Mouse (Mus musculus): ENCODE results near the gene Tfb1m. TPM values are rescaled to one million over a fixed set of nuclear protein-coding genes. Genes with fewer than 3 reads are reported as not detected.

Gene Tfb1m
- polyA plus RNA-seq, 1 experiment = 14.5 TPM

DNA sequence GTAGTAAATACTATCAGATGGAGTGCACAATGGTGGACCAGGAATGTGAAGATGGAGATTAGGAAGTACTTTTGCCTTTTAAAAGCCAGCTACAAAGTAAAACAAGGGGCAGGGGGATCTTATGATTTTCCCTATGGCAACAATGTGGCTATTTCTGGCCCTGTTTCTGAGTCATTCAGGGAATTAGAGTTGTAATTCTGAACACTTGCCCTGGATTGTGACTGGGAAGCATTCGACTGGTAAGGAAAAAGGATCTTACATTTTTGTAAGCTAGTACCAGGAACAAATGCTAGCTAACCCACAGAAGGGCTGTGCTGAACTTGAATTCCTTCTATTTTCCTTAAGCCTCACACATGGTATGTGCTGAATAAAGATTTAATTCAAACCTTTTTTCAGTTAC lies 25.9 kb downstream of the Tfb1m start:
- Histone ChIP-seq H3K4me3 (ENCODE audit: insufficient read depth, low read depth, low read length) (no peak overlapping the region), H3K4me1 (ENCODE audit: control insufficient read depth, insufficient read depth, insufficient read length, low read length) (no peaks in the 10 kb centered on the region), H3K27ac (replicated peaks; ENCODE audit: low read depth, low read length) (no peak overlapping the region)

GRCm38 (mm10) chr17:3530549-3530948 lies 27.0 kb downstream of the Tfb1m start:
- Histone ChIP-seq H3K4me3 (ENCODE audit: insufficient read depth, low read depth, low read length) (no peak overlapping the region), H3K27ac (replicated peaks; ENCODE audit: low read depth, low read length) (no peak overlapping the region), H3K4me1 (ENCODE audit: control insufficient read depth, insufficient read depth, insufficient read length, low read length) (no peaks in the 10 kb centered on the region)

DNA sequence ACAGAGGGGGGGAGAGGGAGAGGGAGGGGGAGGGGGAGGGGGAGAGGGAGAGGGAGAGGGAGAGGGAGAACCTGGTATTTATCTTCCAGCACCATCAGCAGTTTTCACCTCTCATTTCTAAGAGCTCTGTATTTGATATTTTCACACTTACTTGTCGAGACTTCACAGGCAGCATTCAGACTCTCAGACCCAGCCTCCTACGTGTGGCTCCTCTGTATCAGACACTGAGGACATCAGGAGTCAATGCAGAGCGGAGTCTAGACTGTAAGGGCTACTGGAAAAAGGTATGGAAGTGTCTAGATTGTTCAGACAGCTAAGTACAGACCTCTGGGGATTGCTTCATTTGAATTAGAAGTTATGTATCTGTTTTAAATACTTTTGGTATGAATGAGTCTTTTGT lies 28.1 kb downstream of the Tfb1m start:
- H3K4me3 ChIP-seq (ENCODE audit: insufficient read depth, low read depth, low read length) = no peak overlapping the region
- H3K27ac ChIP-seq (replicated peaks; ENCODE audit: low read depth, low read length) = no peak overlapping the region
- no peaks in the 10 kb centered on the region for H3K4me1 ChIP-seq (ENCODE audit: control insufficient read depth, insufficient read depth, insufficient read length, low read length)

GRCm38 (mm10) chr17:3527841-3528471 lies 29.6 kb downstream of the Tfb1m start:
- no peaks in the 10 kb centered on the region for H3K4me1 ChIP-seq (ENCODE audit: control insufficient read depth, insufficient read depth, insufficient read length, low read length)
- no peak overlapping the region for H3K4me3 ChIP-seq (ENCODE audit: insufficient read depth, low read depth, low read length)
- no peak overlapping the region for H3K27ac ChIP-seq (replicated peaks; ENCODE audit: low read depth, low read length)

GRCm38 (mm10) chr17:3520344-3520743 lies 37.2 kb downstream of the Tfb1m start:
- no peak overlapping the region for H3K27ac ChIP-seq (replicated peaks; ENCODE audit: low read depth, low read length)
- H3K4me1 ChIP-seq (ENCODE audit: control insufficient read depth, insufficient read depth, insufficient read length, low read length) = no peaks in the 10 kb centered on the region
- no peak overlapping the region for H3K4me3 ChIP-seq (ENCODE audit: insufficient read depth, low read depth, low read length)

DNA sequence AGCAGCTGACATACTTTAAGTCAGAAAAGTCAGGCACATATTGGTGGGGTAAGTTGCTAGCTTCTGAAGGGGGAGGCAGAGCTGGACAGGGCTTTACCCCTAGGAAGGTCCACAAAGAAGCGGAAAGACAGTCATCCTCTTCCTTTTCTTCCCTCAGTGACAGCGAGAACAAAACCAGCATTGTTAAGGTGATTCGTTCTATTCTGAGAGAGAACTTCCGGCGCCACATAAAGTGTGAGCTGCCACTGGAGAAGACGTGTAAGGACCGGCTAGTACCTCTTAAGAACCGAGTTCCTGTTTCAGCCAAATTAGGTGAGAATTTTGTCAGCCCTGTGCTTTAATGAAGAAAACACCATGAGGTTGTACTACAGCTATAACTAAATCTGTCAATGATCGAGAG lies 41.2 kb downstream of the Tfb1m start:
- H3K4me1 ChIP-seq (ENCODE audit: control insufficient read depth, insufficient read depth, insufficient read length, low read length) = no peaks in the 10 kb centered on the region
- H3K27ac ChIP-seq (replicated peaks; ENCODE audit: low read depth, low read length) = no peak overlapping the region
- H3K4me3 ChIP-seq (ENCODE audit: insufficient read depth, low read depth, low read length) = no peak overlapping the region

DNA sequence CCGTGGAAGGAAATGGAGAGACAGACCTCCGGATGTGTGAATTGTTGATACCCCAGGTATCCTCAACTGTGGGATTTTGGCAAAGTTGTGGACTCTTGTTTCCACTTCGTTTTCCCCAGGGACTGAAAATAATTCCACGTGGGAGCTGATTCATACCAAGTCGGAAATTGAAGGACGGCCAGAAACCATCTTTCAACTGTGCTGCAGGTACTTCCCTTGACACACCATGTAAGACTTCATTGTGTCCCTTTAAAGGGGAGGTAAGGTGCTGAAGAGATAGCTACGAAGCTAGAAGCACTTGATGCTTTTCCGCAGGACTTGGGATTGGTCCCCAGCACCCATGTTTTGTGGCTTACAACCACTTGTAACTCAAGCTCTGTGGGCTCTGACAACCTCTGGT lies 41.7 kb downstream of the Tfb1m start:
- no peak overlapping the region for H3K27ac ChIP-seq (replicated peaks; ENCODE audit: low read depth, low read length)
- no peak overlapping the region for H3K4me3 ChIP-seq (ENCODE audit: insufficient read depth, low read depth, low read length)
- no peaks in the 10 kb centered on the region for H3K4me1 ChIP-seq (ENCODE audit: control insufficient read depth, insufficient read depth, insufficient read length, low read length)

GRCm38 (mm10) chr17:3514316-3514715 lies 43.3 kb downstream of the Tfb1m start:
- H3K27ac ChIP-seq (replicated peaks; ENCODE audit: low read depth, low read length) = no peak overlapping the region
- no peak overlapping the region for H3K4me3 ChIP-seq (ENCODE audit: insufficient read depth, low read depth, low read length)
- H3K4me1 ChIP-seq (ENCODE audit: control insufficient read depth, insufficient read depth, insufficient read length, low read length) = no peaks in the 10 kb centered on the region

GRCm38 (mm10) chr17:3509841-3510240 lies 47.7 kb downstream of the Tfb1m start:
- no peak overlapping the region for H3K4me3 ChIP-seq (ENCODE audit: insufficient read depth, low read depth, low read length)
- no peak overlapping the region for H3K27ac ChIP-seq (replicated peaks; ENCODE audit: low read depth, low read length)

GRCm38 (mm10) chr17:3506508-3506907 lies 51.1 kb downstream of the Tfb1m start:
- Histone ChIP-seq H3K27ac (replicated peaks; ENCODE audit: low read depth, low read length) (no peak overlapping the region), H3K4me3 (ENCODE audit: insufficient read depth, low read depth, low read length) (no peak overlapping the region), H3K4me1 (ENCODE audit: control insufficient read depth, insufficient read depth, insufficient read length, low read length) (no peaks in the 10 kb centered on the region)

More at GRCm38 (mm10) chr17:3509841-3510240, 47.7 kb downstream of the Tfb1m start:
- no peaks in the 10 kb centered on the region for H3K4me1 ChIP-seq (ENCODE audit: control insufficient read depth, insufficient read depth, insufficient read length, low read length)

DNA sequence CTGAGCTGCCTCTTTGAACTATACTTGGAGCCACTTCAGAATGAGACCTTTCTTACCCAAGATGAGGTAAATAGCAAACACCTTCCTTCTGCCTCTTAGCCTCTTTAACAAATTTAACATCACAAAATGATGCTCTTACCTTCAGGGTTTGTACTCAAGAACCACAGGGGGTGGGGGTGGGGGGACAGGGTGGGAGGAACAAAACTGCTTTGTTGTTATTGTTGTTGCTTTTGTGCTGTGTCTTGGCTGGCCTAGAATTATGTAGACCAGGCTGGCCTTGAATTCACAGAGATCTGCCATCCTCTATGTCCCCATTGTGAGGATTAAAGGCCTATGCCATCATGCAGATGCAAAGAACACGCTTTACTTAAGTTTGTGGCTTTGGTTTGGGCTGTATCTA lies 51.9 kb downstream of the Tfb1m start:
- H3K27ac ChIP-seq (replicated peaks; ENCODE audit: low read depth, low read length) = no peak overlapping the region
- no peaks in the 10 kb centered on the region for H3K4me1 ChIP-seq (ENCODE audit: control insufficient read depth, insufficient read depth, insufficient read length, low read length)

GRCm38 (mm10) chr17:3500936-3501335 lies 56.6 kb downstream of the Tfb1m start:
- no peak overlapping the region for H3K27ac ChIP-seq (replicated peaks; ENCODE audit: low read depth, low read length)
- H3K4me3 ChIP-seq (ENCODE audit: insufficient read depth, low read depth, low read length) = no peak overlapping the region
- no peaks in the 10 kb centered on the region for H3K4me1 ChIP-seq (ENCODE audit: control insufficient read depth, insufficient read depth, insufficient read length, low read length)

More for the DNA sequence above, 51.9 kb downstream of the Tfb1m start:
- no peak overlapping the region for H3K4me3 ChIP-seq (ENCODE audit: insufficient read depth, low read depth, low read length)

GRCm38 (mm10) chr17:3500076-3500475 lies 57.5 kb downstream of the Tfb1m start:
- Histone ChIP-seq H3K4me1 (ENCODE audit: control insufficient read depth, insufficient read depth, insufficient read length, low read length) (no peaks in the 10 kb centered on the region), H3K27ac (replicated peaks; ENCODE audit: low read depth, low read length) (no peak overlapping the region), H3K4me3 (ENCODE audit: insufficient read depth, low read depth, low read length) (no peak overlapping the region)

DNA sequence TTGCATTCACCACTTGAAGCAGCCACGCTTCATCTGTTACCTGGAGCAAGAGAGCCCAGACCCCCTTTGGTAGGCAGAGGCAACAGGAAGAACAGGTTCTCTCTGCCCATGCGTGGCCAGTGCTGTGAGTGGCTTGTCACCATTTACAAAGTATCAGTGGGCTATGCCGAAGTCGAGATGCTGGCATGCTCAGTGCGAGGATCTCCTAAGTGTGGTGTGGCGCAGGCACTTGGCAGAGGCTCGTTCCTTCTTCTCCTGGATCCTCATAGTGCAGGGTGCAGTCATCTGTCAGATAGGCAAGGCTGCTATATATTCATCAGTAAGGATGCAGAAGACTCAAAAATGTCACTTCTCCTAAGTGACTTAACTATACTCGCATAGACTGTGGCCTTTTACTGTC lies 58.1 kb downstream of the Tfb1m start:
- H3K4me1 ChIP-seq (ENCODE audit: control insufficient read depth, insufficient read depth, insufficient read length, low read length) = no peaks in the 10 kb centered on the region
- H3K4me3 ChIP-seq (ENCODE audit: insufficient read depth, low read depth, low read length) = no peak overlapping the region
- no peak overlapping the region for H3K27ac ChIP-seq (replicated peaks; ENCODE audit: low read depth, low read length)

GRCm38 (mm10) chr17:3498580-3498979 lies 59.0 kb downstream of the Tfb1m start:
- no peaks in the 10 kb centered on the region for H3K4me1 ChIP-seq (ENCODE audit: control insufficient read depth, insufficient read depth, insufficient read length, low read length)
- H3K4me3 ChIP-seq (ENCODE audit: insufficient read depth, low read depth, low read length) = no peak overlapping the region
- no peak overlapping the region for H3K27ac ChIP-seq (replicated peaks; ENCODE audit: low read depth, low read length)

- H3K4me3 ChIP-seq (ENCODE audit: insufficient read depth, low read depth, low read length) = no peak overlapping the region
- no peaks in the 10 kb centered on the region for H3K4me1 ChIP-seq (ENCODE audit: control insufficient read depth, insufficient read depth, insufficient read length, low read length)
- no peak overlapping the region for H3K27ac ChIP-seq (replicated peaks; ENCODE audit: low read depth, low read length)
These were observed 59.5 kb downstream of the Tfb1m start for GRCm38 (mm10) chr17:3498086-3498485.

Data from brown adipose tissue, adult 24 weeks (tissue).